Mouse (Mus musculus) forebrain, embryonic 13.5 days (tissue): ENCODE data around the gene Rassf3. TPM values are rescaled to one million over a fixed set of nuclear protein-coding genes. Genes with fewer than 3 reads are reported as not detected.

ENCODE experiments used
- ATAC-seq: fragments of 200-750 bp; cut with Nextera tagmentation; 2 replicates; pipeline ENCODE4 v1.8.0; 2017
- H3K27ac ChIP-seq: fragments of 300-500 bp; sonication (generic); 2 replicates; pipeline ENCODE4 v1.5.1; 2015; ENCODE audit warnings: inconsistent platforms, mild to moderate bottlenecking, moderate library complexity
- H3K27me3 ChIP-seq: fragments of 300-500 bp; sonication (generic); 2 replicates; pipeline ENCODE4 v1.6.1; 2015; ENCODE audit warnings: mild to moderate bottlenecking, inconsistent platforms
- H3K36me3 ChIP-seq: fragments of 300-500 bp; sonication (generic); 2 replicates; pipeline ENCODE4 v1.6.1; 2015; ENCODE audit warnings: mild to moderate bottlenecking, inconsistent platforms; ENCODE audit not compliant: poor library complexity, severe bottlenecking
- H3K4me1 ChIP-seq: fragments of 300-500 bp; sonication (generic); 2 replicates; pipeline ENCODE4 v1.6.1; 2015; ENCODE audit warnings: inconsistent platforms
- H3K4me2 ChIP-seq: fragments of 300-500 bp; sonication (generic); 2 replicates; pipeline ENCODE4 v1.6.1; 2015; ENCODE audit warnings: inconsistent platforms, mild to moderate bottlenecking, moderate library complexity
- H3K4me3 ChIP-seq: fragments of 300-500 bp; sonication (generic); 2 replicates; pipeline ENCODE4 v1.5.1; 2015; ENCODE audit warnings: mild to moderate bottlenecking, inconsistent platforms
- H3K9ac ChIP-seq: fragments of 300-500 bp; sonication (generic); 2 replicates; pipeline ENCODE4 v1.6.1; 2015; ENCODE audit warnings: mild to moderate bottlenecking, inconsistent platforms
- H3K9me3 ChIP-seq: fragments of 300-500 bp; sonication (generic); replicated peaks from 2 replicates; pipeline ENCODE4 v1.6.1; 2016; ENCODE audit warnings: inconsistent platforms
- WGBS: fragments of 180-500 bp; shearing (Covaris S2); methylation state at CpG from one replicate; pipeline ENCODE4 v1.1.7; 2015; 5-methylcytosine and 5-hydroxymethylcytosine counted together
- polyA plus RNA-seq: library from polyadenylated mRNA; unstranded; fragments of >200 nt; fragmentation: Nextera tagmentation; extraction: Ambion mirVana; gene quantifications from 2 replicates; pipeline ENCODE4 v1.2.1, GENCODE M21; 2015

Rassf3 gene
- polyA plus RNA-seq, 1 experiment from 2014 or later = 3.7 TPM

- WGBS = 88% methylated on average over 3 of the region's 3 CpGs
- Histone ChIP-seq H3K9me3 (no peaks in the 10 kb centered on the region), H3K4me3 (no peak overlapping the region), H3K9ac (no peak overlapping the region), H3K4me2 (no peak overlapping the region), H3K27ac (no peak overlapping the region), H3K27me3 (peaks cover 16% of the 10 kb centered on the region), H3K36me3 (no peaks in the 10 kb centered on the region), H3K4me1 (peaks cover 16% of the 10 kb centered on the region)
- ATAC-seq = no peak
These were observed 6.5 kb downstream of the Rassf3 start for GRCm38 (mm10) chr10:121469625-121470024.

DNA sequence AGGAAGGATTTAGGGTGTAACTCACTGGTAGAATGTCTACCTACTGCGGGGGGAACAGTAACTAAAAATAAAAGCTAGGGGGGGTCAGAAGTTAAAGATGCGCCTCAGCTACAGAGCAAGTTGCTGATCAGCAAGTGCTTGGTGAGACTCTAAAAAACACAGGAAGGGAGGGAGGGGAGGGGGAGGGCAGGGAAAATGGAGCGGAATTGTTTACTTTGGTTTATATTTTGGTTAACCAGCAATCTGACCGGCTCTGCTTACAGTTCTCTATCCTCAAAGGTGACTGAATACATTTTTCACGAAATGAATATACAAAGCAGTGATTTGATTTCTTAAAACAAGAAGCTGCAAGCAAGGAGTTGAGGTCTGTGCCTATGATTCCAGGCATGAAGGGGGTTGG is 7.2 kb downstream of the Rassf3 start:
- ATAC-seq = no peak
- Histone ChIP-seq H3K9ac (no peak overlapping the region), H3K9me3 (no peaks in the 10 kb centered on the region), H3K27ac (no peak overlapping the region), H3K4me2 (no peak overlapping the region), H3K27me3 (peaks cover 9% of the 10 kb centered on the region), H3K36me3 (no peaks in the 10 kb centered on the region), H3K4me1 (peaks cover 15% of the 10 kb centered on the region), H3K4me3 (no peak overlapping the region)
- WGBS = 68% methylated on average over 5 of the region's 5 CpGs

- no peak overlapping the region for H3K27ac ChIP-seq
- no peaks in the 10 kb centered on the region for H3K36me3 ChIP-seq
- H3K4me1 ChIP-seq = peaks cover 15% of the 10 kb centered on the region
- H3K27me3 ChIP-seq = 0 out of 2 replicates have a peak, but pooled peaks cover 3% of the 10 kb centered on the region
- ATAC-seq = no peak
- H3K4me2 ChIP-seq = no peak overlapping the region
- WGBS = 89% methylated on average over 5 of the region's 5 CpGs
- no peak overlapping the region for H3K4me3 ChIP-seq
- no peaks in the 10 kb centered on the region for H3K9me3 ChIP-seq
- no peak overlapping the region for H3K9ac ChIP-seq
These were observed 7.9 kb downstream of the Rassf3 start for GRCm38 (mm10) chr10:121468261-121468660.

DNA sequence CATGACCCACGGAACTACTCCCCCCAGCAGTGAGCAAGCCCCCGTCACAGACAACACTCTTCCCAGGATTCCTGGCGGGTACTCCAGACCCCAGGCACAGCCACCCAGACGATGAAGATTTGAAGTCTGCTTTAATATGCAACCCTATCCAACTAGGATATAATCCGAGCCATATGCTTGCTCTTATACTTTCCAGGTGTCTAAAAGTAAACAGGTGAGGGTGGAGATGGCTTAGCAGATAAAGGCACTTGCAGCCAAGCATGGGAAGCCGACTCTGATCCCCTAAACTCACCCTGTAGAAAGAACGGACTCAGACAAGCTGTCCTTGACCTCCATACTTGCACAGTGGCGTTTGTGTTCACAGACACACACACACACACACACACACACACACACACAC is 8.4 kb downstream of the Rassf3 start:
- 62% methylated on average over 8 of the region's 8 CpGs for WGBS
- Histone ChIP-seq H3K4me2 (no peak overlapping the region), H3K27ac (peak overlapping the region; percentile 14; the same call in 1 of the 2 replicates)

DNA sequence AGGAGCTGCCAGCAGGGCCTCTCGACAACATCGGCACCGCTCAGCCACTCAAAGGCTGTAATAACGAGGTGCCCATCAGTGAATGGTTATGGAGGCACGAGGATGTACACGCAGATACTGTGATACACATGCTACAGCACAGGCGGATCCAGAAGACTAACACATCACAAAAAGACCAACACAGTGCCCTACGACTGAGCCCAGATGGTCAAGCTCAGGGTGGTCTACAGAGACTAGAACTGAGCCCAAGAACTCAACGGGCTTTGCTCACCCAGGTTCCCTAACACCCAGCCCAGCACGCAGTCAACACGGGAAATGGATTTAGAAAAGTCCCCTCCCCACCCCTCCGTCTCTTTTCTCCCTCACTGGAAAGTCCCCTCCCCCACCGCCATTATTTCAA is 9.1 kb downstream of the Rassf3 start:
- WGBS = 52% methylated on average over 13 of the region's 13 CpGs
- ATAC-seq = 0 out of 2 replicates have a peak, but pooled peaks have one; percentile 6

More for the DNA sequence above, 8.4 kb downstream of the Rassf3 start:
- no peak overlapping the region for H3K4me3 ChIP-seq
- no peak for ATAC-seq
- no peaks in the 10 kb centered on the region for H3K9me3 ChIP-seq
- peaks cover 5% of the 10 kb centered on the region; the same call in 1 of the 2 replicates for H3K27me3 ChIP-seq
- no peak overlapping the region for H3K9ac ChIP-seq
- no peaks in the 10 kb centered on the region for H3K36me3 ChIP-seq
- H3K4me1 ChIP-seq = peaks cover 15% of the 10 kb centered on the region

DNA sequence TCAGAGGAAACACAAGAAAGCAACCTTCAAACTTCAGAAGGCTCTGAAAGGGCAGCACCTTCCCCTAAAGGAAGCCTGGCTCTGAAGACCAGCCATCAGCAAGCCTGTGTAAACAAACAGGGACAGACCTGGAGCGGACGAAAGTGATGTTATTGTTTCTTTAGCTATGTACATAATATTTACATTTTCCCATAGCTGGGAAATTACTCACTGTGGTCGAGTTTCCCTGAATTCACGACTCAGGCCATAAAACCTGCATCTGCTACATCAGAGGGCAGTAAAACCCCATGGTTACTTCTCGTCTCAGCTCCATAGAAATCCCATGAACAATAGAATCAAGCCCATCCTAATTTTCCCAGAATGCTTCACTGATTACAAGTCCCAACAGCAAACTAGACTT is 11.1 kb downstream of the Rassf3 start:
- peaks cover 6% of the 10 kb centered on the region for H3K27me3 ChIP-seq
- H3K36me3 ChIP-seq = no peaks in the 10 kb centered on the region
- ATAC-seq = no peak
- H3K4me1 ChIP-seq = peaks cover 24% of the 10 kb centered on the region
- whole genome bisulfite sequencing = 53% methylated on average over 5 of the region's 5 CpGs
- H3K27ac ChIP-seq = no peak overlapping the region
- no peak overlapping the region for H3K4me3 ChIP-seq
- no peak overlapping the region for H3K9ac ChIP-seq
- no peaks in the 10 kb centered on the region for H3K9me3 ChIP-seq
- H3K4me2 ChIP-seq = no peak overlapping the region

More for the DNA sequence above, 9.1 kb downstream of the Rassf3 start:
- Histone ChIP-seq H3K9ac (no peak overlapping the region), H3K4me1 (peaks cover 19% of the 10 kb centered on the region), H3K36me3 (no peaks in the 10 kb centered on the region), H3K9me3 (no peaks in the 10 kb centered on the region), H3K27me3 (peaks cover 6% of the 10 kb centered on the region), H3K4me2 (no peak overlapping the region), H3K4me3 (no peak overlapping the region), H3K27ac (no peak overlapping the region)

DNA sequence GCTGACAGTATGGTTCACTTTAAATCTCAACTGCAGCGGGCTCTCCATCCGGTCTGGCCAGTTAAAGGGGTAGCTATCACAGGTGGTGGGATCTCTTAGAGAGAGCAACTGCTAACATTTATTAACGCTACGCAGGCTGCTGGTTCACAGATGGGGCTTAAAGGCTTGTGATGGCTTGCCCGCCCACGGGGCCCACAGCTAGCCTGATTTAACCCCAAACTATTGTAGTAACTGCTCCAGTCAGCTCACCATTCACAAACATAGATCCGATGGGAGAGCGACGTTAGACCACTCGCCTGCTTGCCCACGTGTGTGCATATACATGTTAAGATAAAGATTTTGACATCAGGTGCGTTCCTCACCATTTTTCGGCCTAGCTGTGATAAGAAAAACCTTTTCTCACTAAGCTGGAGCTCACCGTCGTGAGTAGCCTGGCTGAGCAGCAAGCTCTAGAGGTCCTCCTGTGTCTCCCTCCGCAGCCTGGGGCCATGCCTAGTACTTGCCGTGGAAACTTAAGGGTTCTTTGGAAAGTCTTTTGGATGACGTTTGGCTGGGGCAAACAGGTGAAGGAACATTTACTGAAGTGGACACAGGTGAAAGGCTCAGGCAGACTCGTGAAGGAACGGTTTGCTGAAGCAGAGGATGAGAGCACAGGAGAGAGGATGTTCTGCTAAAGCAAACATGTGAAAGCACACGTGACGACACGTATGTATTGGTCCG is 13.8 kb downstream of the Rassf3 start:
- peak overlapping the region; percentile 51 for H3K4me2 ChIP-seq
- peaks cover 35% of the 10 kb centered on the region for H3K4me1 ChIP-seq
- H3K27me3 ChIP-seq = peaks cover 6% of the 10 kb centered on the region
- H3K36me3 ChIP-seq = no peaks in the 10 kb centered on the region
- no peak overlapping the region for H3K4me3 ChIP-seq
- WGBS = 55% methylated on average over 24 of the region's 24 CpGs
- no peaks in the 10 kb centered on the region for H3K9me3 ChIP-seq
- no peak overlapping the region for H3K27ac ChIP-seq
- no peak overlapping the region for H3K9ac ChIP-seq
- ATAC-seq = peak; percentile 28; the same call in 1 of the 2 replicates

GRCm38 (mm10) chr10:121461404-121462161 is 14.6 kb downstream of the Rassf3 start:
- Histone ChIP-seq H3K4me2 (peak overlapping the region; percentile 51), H3K27ac (0 out of 2 replicates have a peak overlapping the region, but pooled peaks have one; percentile 25), H3K36me3 (no peaks in the 10 kb centered on the region), H3K9me3 (no peaks in the 10 kb centered on the region), H3K27me3 (peaks cover 6% of the 10 kb centered on the region), H3K4me3 (peak overlapping the region; percentile 23; the same call in 1 of the 2 replicates), H3K4me1 (peaks cover 30% of the 10 kb centered on the region), H3K9ac (peak overlapping the region; percentile 43; the same call in 1 of the 2 replicates)
- WGBS = 4% methylated on average over 22 of the region's 22 CpGs
- ATAC-seq = peak; percentile 61

DNA sequence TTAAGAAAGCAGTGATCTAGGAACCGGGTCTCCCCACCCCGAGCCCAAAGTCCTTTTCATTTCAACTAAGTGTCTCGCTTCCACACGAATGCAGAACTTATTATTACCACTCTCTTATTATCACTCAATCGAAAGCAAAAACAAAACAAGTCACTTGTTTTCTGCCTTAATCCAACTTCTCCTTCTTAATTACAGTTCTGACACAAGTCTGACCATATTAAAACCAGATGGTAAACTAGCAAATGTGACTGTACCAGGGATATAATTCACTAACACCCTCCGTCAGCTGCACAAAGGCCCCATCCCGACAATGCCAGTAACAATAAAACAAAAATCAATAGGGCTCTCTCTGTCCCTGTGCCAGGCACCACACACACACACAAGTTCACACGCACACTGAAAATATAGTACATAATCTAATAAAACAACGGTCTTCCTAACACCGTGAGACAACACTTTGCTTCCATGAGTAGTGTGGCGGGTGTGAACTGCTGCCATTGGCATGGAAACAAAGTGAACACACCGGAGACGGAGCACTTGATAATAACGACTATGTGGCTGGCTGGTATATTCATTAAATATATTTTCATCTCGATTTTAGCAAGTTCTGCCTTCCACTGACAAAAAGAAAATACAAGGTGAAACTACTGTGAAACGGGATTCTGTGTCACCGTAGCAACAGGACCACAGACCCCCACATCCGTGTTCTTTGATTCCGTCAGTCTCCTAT is 16.9 kb downstream of the Rassf3 start:
- Histone ChIP-seq H3K4me1 (peaks cover 30% of the 10 kb centered on the region), H3K27me3 (peaks cover 6% of the 10 kb centered on the region), H3K27ac (no peak overlapping the region), H3K4me3 (no peak overlapping the region), H3K9me3 (no peaks in the 10 kb centered on the region), H3K9ac (no peak overlapping the region), H3K36me3 (no peaks in the 10 kb centered on the region), H3K4me2 (0 out of 2 replicates have a peak overlapping the region, but pooled peaks have one; percentile 4)
- peak; percentile 46; the same call in 1 of the 2 replicates for ATAC-seq
- 47% methylated on average over 19 of the region's 19 CpGs for WGBS

GRCm38 (mm10) chr10:121458408-121458807 is 17.7 kb downstream of the Rassf3 start:
- Histone ChIP-seq H3K9ac (no peak overlapping the region), H3K4me1 (peaks cover 30% of the 10 kb centered on the region), H3K4me2 (no peak overlapping the region), H3K4me3 (no peak overlapping the region), H3K27me3 (peaks cover 6% of the 10 kb centered on the region), H3K36me3 (no peaks in the 10 kb centered on the region), H3K9me3 (no peaks in the 10 kb centered on the region), H3K27ac (no peak overlapping the region)
- ATAC-seq = no peak
- WGBS = 89% methylated on average over 9 of the region's 9 CpGs

- no peak overlapping the region for H3K9ac ChIP-seq
- H3K9me3 ChIP-seq = no peaks in the 10 kb centered on the region
- H3K4me2 ChIP-seq = no peak overlapping the region
- peaks cover under 1% of the 10 kb centered on the region for H3K27me3 ChIP-seq
- no peak overlapping the region for H3K27ac ChIP-seq
- peaks cover 29% of the 10 kb centered on the region for H3K4me1 ChIP-seq
- no peak for ATAC-seq
- H3K36me3 ChIP-seq = no peaks in the 10 kb centered on the region
- no peak overlapping the region for H3K4me3 ChIP-seq
- 74% methylated on average over 3 of the region's 3 CpGs for WGBS
These were observed 18.8 kb downstream of the Rassf3 start for GRCm38 (mm10) chr10:121457381-121457780.

- no peak overlapping the region for H3K9ac ChIP-seq
- no peak for ATAC-seq
- WGBS = 97% methylated on average over 3 of the region's 3 CpGs
- H3K9me3 ChIP-seq = no peaks in the 10 kb centered on the region
- H3K4me2 ChIP-seq = no peak overlapping the region
- no peaks in the 10 kb centered on the region for H3K36me3 ChIP-seq
- H3K27ac ChIP-seq = no peak overlapping the region
- H3K4me3 ChIP-seq = no peak overlapping the region
- peaks cover 17% of the 10 kb centered on the region for H3K4me1 ChIP-seq
- H3K27me3 ChIP-seq = no peaks in the 10 kb centered on the region
These were observed 20.6 kb downstream of the Rassf3 start for GRCm38 (mm10) chr10:121455517-121455916.
